Mouse (Mus musculus) v-Abl transformed pro-B cells (cell line): ENCODE measurements around the gene Ambra1.

Experiments
- in situ Hi-C, 2 experiments: fragments of 400-800 bp; cut with MboI; formaldehyde crosslinking; loops; one replicate each; pipeline ENCODE4 v1.15.1; 2025; ENCODE audit not compliant: unreplicated experiment in 2 of 2

Gene Ambra1

DNA sequence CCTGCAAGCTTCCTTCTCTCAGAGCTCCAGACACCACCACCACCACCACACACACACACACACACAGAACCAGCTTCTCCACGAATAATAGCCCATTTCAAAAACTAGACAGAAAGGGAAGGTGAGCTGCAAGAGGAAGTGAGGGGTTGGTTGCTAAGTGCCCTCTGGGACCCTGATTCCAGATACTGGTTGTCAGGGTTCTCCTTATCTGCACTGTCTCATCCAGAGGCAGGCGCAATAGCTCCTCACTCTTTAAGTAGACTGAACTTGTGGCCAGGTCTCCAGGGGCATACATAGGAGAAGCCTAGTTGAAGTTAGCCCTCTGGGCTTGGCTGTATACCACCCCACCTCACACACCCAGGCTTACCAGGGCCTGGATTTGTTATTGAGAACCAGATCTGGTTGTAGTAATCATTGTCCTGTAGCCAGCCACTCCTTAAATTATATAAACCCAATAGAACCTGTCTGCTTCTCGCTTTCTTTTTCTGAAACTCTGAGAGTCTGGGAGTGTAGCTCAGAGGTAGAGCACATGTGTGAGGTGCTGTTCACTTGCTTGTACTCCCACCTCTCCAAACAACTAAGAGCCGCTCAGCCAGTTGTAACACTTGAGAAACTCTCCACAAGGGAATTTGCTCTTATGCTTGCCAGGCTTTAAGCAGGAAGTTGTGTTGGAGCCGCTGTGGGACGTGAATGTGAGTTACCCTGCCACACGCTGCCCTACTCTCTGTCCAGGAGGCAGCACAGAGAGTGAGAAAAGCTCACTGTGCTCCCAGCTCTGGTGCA is 183.6 kb downstream of the Ambra1 start:
- in situ Hi-C loops, result loop anchor here in 1 of 2 experiments (25.0 kb wide), 1 partner anchor 626 kb away; no protein-coding TSS in a partner anchor

GRCm38 (mm10) chr2:91916346-91916977 is 186.5 kb downstream of the Ambra1 start:
- in situ Hi-C loops, result loop anchor here in 1 of 2 experiments (25.0 kb wide), 1 partner anchor 629 kb away; no protein-coding TSS in a partner anchor

GRCm38 (mm10) chr2:91917096-91917495 is 187.2 kb downstream of the Ambra1 start:
- in situ Hi-C loops, result loop anchor here in 1 of 2 experiments (25.0 kb wide), 1 partner anchor 630 kb away; no protein-coding TSS in a partner anchor

- in situ Hi-C loops, result loop anchor here (5.0 to 25.0 kb wide), 2 partner anchors 318 to 633 kb away; no protein-coding TSS in a partner anchor
Measured at GRCm38 (mm10) chr2:91920130-91920529, 190.2 kb downstream of the Ambra1 start.

GRCm38 (mm10) chr2:91921181-91921789 is 191.4 kb downstream of the Ambra1 start:
- in situ Hi-C loops, result loop anchor here (5.0 to 25.0 kb wide), 2 partner anchors 319 to 634 kb away; no protein-coding TSS in a partner anchor

- in situ Hi-C loops, result loop anchor here (5.0 to 25.0 kb wide), 2 partner anchors 320 to 635 kb away; no protein-coding TSS in a partner anchor
Measured at GRCm38 (mm10) chr2:91921790-91922570, 192.0 kb downstream of the Ambra1 start.

- in situ Hi-C loops, result loop anchor here (5.0 to 25.0 kb wide), 2 partner anchors 320 to 635 kb away; no protein-coding TSS in a partner anchor
Measured at GRCm38 (mm10) chr2:91922586-91923414, 192.9 kb downstream of the Ambra1 start.

DNA sequence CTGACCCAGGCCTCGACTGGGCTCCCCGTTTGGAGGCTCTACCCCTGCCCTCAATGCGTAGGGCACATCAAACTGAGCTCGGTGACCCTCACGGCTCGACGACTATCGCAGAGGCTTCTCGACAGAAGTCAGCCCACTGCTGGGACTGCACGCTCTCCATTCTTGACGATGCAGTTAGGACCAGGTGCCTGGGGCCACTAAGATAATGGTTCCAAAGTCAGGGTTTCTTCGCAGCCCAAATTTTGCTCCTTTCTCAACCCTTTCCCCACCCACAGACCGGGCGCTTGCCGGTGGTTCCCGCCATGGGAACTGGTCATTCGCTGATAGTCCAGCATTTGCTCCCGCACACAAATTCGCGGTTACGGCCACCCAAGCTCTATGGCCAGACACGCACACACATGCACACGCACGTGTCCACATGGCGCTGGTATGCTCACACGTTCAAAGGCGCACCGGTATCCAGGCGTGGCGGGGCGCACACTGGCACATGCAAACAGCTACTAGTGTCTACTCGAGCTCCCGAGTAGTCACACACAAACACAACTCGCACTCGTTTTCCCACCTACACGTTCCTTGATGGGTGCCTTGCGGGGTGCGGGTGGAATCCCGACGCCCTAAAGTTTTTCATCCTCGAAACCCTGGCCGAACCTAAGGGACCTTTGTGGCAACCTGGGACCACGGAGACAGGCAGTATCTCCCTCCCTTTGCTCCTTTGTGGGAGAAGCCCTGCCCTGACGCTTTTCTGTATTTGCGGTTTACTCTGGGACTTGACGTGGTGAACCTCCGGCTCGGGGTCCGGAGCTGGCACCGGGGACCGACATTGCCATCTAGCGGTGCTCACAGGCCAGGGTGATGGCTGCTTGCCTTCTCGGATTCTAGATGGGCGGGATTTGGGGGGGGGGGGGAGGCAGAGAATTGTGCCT is 193.7 kb downstream of the Ambra1 start:
- in situ Hi-C loops, result loop anchor here (5.0 to 25.0 kb wide), 2 partner anchors 321 to 636 kb away; no protein-coding TSS in a partner anchor

DNA sequence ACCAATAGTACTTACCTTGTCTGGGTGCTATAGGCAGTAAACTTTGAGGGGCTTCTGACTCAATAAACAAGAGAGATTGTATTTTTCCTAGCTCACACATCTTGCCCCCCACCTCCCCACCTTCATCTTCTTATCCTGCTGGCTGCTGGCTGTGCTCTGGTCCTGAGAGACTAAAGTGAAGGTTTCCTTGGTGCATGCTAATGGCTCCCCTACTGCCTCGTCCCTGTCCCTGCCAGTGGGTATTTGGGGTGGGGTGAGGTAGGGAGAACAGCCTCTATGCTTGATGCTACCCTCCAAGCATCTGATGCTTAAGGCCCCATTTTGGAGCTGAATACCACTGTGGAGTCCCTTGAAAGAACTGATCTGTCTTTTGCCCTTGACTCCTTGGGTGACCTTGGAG is 194.8 kb downstream of the Ambra1 start:
- in situ Hi-C loops, result loop anchor here (5.0 to 25.0 kb wide), 4 partner anchors 133 to 637 kb away; no protein-coding TSS in a partner anchor

- in situ Hi-C loops, result loop anchor here (5.0 kb wide), 2 partner anchors 132 to 143 kb away; no protein-coding TSS in a partner anchor
Measured at GRCm38 (mm10) chr2:91925442-91925841, 195.5 kb downstream of the Ambra1 start.

GRCm38 (mm10) chr2:91926949-91927348 is 197.0 kb downstream of the Ambra1 start, which contains the start of gene Chrm4:
Gene Chrm4 (plus strand): TSS chr2:91927249.
- in situ Hi-C loops, result loop anchor here (5.0 kb wide), 2 partner anchors 130 to 145 kb away; no protein-coding TSS in a partner anchor

DNA sequence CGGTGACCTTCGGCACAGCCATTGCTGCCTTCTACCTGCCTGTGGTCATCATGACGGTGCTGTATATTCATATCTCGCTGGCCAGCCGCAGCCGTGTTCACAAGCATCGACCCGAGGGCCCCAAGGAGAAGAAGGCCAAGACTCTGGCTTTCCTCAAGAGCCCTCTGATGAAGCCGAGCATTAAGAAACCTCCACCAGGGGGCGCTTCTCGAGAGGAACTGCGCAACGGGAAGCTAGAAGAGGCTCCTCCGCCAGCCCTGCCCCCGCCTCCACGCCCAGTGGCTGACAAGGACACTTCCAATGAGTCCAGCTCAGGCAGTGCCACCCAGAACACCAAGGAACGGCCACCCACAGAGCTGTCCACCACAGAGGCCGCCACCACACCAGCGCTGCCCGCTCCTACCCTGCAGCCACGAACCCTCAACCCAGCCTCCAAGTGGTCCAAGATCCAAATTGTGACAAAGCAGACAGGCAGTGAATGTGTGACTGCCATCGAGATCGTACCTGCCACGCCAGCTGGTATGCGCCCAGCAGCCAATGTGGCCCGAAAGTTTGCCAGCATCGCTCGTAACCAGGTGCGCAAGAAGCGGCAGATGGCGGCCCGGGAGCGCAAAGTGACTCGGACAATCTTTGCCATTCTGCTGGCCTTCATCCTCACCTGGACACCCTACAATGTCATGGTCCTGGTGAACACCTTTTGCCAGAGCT is 198.0 kb downstream of the Ambra1 start:
- in situ Hi-C loops, result loop anchor here (5.0 kb wide), 2 partner anchors 129 to 146 kb away; no protein-coding TSS in a partner anchor

- in situ Hi-C loops, result loop anchor here (5.0 kb wide), 2 partner anchors 129 to 146 kb away; no protein-coding TSS in a partner anchor
Measured at GRCm38 (mm10) chr2:91928534-91929350, 198.8 kb downstream of the Ambra1 start.

- in situ Hi-C loops, result loop anchor here (5.0 kb wide), 2 partner anchors 128 to 147 kb away; no protein-coding TSS in a partner anchor
Measured at GRCm38 (mm10) chr2:91929455-91929854, 199.5 kb downstream of the Ambra1 start.

- in situ Hi-C loops, result loop anchor here (5.0 kb wide), 2 partner anchors 127 to 148 kb away; no protein-coding TSS in a partner anchor
Measured at GRCm38 (mm10) chr2:91929936-91930335, 200.0 kb downstream of the Ambra1 start.

GRCm38 (mm10) chr2:91930761-91931291 is 200.9 kb downstream of the Ambra1 start:
- in situ Hi-C loops, result no loop called here
